Mouse (Mus musculus) stomach, embryonic 14.5 days (tissue): ENCODE data around the gene Rgcc. TPM values are rescaled to one million over a fixed set of nuclear protein-coding genes. Genes with fewer than 3 reads are reported as not detected.
A peak's percentile ranks its signal among the peaks of the same experiment; 100 is the strongest.

Experiments
- ATAC-seq: fragments of 200-750 bp; cut with Nextera tagmentation; 2 replicates; pipeline ENCODE4 v1.8.0; 2017; ENCODE audit warnings: low read depth, moderate TSS enrichment; ENCODE audit not compliant: insufficient number of reproducible peaks, insufficient read depth, low FRiP score
- H3K27ac ChIP-seq: fragments of 300-500 bp; sonication (generic); 2 replicates; pipeline ENCODE4 v1.5.1; 2014; ENCODE audit warnings: mild to moderate bottlenecking, low read length, moderate library complexity, mixed read lengths
- H3K27me3 ChIP-seq: fragments of 300-500 bp; sonication (generic); 2 replicates; pipeline ENCODE4 v1.6.1; 2014; ENCODE audit warnings: low read length, control low read depth, mixed read lengths; ENCODE audit not compliant: control insufficient read depth, insufficient read depth
- H3K36me3 ChIP-seq: fragments of 300-500 bp; sonication (generic); 2 replicates; pipeline ENCODE4 v1.6.1; 2014; ENCODE audit warnings: mild to moderate bottlenecking, control low read depth, low read length, moderate library complexity, mixed read lengths; ENCODE audit not compliant: control insufficient read depth, insufficient read depth
- H3K4me1 ChIP-seq: fragments of 300-500 bp; sonication (generic); 2 replicates; pipeline ENCODE4 v1.6.1; 2014; ENCODE audit warnings: low read length, control low read depth, mixed read lengths; ENCODE audit not compliant: control insufficient read depth, insufficient read depth
- H3K4me2 ChIP-seq: fragments of 300-500 bp; sonication (generic); replicated peaks from 2 replicates; pipeline ENCODE4 v1.6.1; 2014; ENCODE audit warnings: low read depth, low read length, control low read depth
- H3K4me3 ChIP-seq: fragments of 300-500 bp; sonication (generic); 2 replicates; pipeline ENCODE4 v1.5.1; 2014; ENCODE audit warnings: low read depth, low read length, control low read depth
- H3K9ac ChIP-seq: fragments of 300-500 bp; sonication (generic); replicated peaks from 2 replicates; pipeline ENCODE4 v1.6.1; 2014; ENCODE audit warnings: low read depth, mild to moderate bottlenecking, control low read depth, low read length, moderate library complexity, mixed read lengths
- H3K9me3 ChIP-seq: fragments of 300-500 bp; sonication (generic); 2 replicates; pipeline ENCODE4 v1.6.1; 2016; ENCODE audit warnings: low read depth, low read length, control low read depth; ENCODE audit not compliant: control insufficient read depth
- WGBS: fragments of 180-500 bp; shearing (Covaris S2); extraction: QIAGEN DNeasy Blood & Tissue Kit; methylation state at CpG from one replicate; pipeline ENCODE4 v1.1.7; 2014; 5-methylcytosine and 5-hydroxymethylcytosine counted together
- polyA plus RNA-seq: library from polyadenylated mRNA; unstranded; fragments of >200 nt; fragmentation: Nextera tagmentation; extraction: Ambion mirVana; gene quantifications from 2 replicates; pipeline ENCODE4 v1.2.1, GENCODE M21; 2014

Gene Rgcc
- polyA plus RNA-seq, 1 experiment from 2014 or later, result 49.8 TPM

DNA sequence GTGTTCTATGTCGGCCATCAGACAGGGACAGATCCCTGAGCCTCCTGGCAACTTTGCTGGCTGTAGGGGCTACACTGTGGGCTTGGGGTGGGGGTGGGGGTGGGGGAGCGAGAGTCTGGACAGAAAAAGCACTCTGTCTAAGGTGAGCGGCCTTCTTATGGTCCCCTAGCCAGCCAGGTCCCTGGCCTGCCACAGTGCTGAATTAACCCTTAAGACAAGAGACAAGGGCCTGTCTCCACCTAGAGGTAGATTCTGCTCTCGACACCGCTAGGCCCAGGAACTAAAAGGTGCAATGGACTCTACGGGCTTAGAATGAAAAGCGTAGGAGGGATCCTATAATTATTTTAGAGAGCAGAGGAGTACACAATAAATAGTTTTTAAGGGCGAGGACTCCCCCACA is 19.7 kb upstream of the Rgcc start:
- H3K27me3 ChIP-seq, result no peaks in the 10 kb centered on the region
- 23% methylated on average over 8 of the region's 8 CpGs for WGBS
- H3K9ac ChIP-seq, result no peak overlapping the region
- no peak overlapping the region for H3K4me2 ChIP-seq
- H3K9me3 ChIP-seq, result no peaks in the 10 kb centered on the region
- H3K4me3 ChIP-seq, result no peak overlapping the region
- ATAC-seq, result peak; percentile 14; the same call in 1 of the 2 replicates
- no peaks in the 10 kb centered on the region for H3K36me3 ChIP-seq
- no peaks in the 10 kb centered on the region for H3K4me1 ChIP-seq
- H3K27ac ChIP-seq, result no peak overlapping the region

DNA sequence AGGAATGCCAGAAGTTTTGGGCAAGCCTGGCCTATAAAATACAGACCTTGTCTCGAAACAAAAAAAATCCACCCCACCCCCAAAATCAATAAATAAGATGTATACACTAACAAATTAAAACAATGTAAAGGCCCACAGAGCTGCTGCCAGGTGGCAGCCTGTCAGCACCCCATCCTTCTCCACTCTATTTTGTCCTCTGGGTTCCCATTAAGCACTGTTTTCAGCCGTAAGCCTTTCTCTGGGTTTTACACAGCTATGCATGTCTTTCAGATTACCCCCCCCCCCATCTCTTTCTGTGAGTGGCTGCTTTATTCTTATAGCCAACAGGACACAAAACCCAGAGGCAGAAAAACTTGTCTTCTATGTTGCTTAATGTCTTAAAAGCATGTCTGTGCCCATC is 16.2 kb upstream of the Rgcc start:
- 69% methylated on average over 2 of the region's 2 CpGs for WGBS
- Histone ChIP-seq H3K4me2 (no peak overlapping the region), H3K9ac (no peak overlapping the region), H3K27ac (no peak overlapping the region), H3K4me3 (no peak overlapping the region), H3K9me3 (no peaks in the 10 kb centered on the region), H3K36me3 (no peaks in the 10 kb centered on the region), H3K4me1 (no peaks in the 10 kb centered on the region), H3K27me3 (no peaks in the 10 kb centered on the region)
- ATAC-seq, result no peak

GRCm38 (mm10) chr14:79315877-79316276 is 14.4 kb upstream of the Rgcc start:
- Histone ChIP-seq H3K4me3 (no peak overlapping the region), H3K9ac (no peak overlapping the region), H3K36me3 (no peaks in the 10 kb centered on the region), H3K9me3 (no peaks in the 10 kb centered on the region), H3K4me2 (no peak overlapping the region), H3K27me3 (no peaks in the 10 kb centered on the region), H3K4me1 (no peaks in the 10 kb centered on the region), H3K27ac (no peak overlapping the region)
- ATAC-seq, result no peak
- 56% methylated on average over 7 of the region's 7 CpGs for WGBS

GRCm38 (mm10) chr14:79314245-79315010 is 13.0 kb upstream of the Rgcc start:
- Histone ChIP-seq H3K9me3 (no peaks in the 10 kb centered on the region), H3K27ac (no peak overlapping the region), H3K36me3 (no peaks in the 10 kb centered on the region), H3K9ac (no peak overlapping the region), H3K4me1 (no peaks in the 10 kb centered on the region), H3K27me3 (no peaks in the 10 kb centered on the region), H3K4me2 (no peak overlapping the region), H3K4me3 (no peak overlapping the region)
- no peak for ATAC-seq
- WGBS, result 85% methylated on average over 12 of the region's 12 CpGs

DNA sequence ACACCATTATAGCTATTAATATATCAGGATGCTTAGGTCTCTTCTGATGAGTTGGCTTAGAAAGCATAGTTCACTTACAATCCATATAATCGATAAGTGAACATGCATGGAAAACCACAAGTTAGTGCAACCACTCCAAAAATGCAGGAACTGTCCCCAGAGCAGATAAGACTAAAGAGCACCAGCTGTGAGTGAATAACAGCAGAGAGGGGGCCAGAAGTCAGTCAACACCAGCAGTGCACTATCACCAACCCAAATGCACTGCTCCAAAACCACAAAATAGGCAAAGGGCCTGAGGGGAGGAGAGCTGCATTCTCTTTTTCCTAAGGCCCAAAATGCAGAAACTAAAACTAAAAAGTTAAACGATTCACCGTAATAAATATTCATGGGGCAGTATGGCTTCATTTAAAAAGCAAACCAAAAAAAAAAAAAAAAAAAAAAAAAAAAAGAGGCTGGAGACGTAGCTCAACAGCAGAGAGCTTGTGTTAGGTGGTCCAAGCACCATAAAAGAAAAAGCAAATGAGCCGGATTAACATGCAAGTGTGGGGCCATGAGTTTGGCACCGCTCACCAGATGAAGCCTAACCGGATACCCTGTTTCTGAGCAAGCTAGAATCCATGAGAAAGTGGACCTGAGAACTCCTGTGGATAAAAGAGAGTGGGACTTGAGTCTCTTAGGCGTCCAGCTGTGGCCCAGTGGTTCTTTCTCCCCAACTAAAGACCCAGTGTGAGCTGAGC is 12.2 kb upstream of the Rgcc start:
- Histone ChIP-seq H3K9ac (no peak overlapping the region), H3K4me3 (no peak overlapping the region), H3K36me3 (no peaks in the 10 kb centered on the region), H3K27ac (no peak overlapping the region), H3K9me3 (no peaks in the 10 kb centered on the region), H3K27me3 (no peaks in the 10 kb centered on the region), H3K4me1 (no peaks in the 10 kb centered on the region), H3K4me2 (no peak overlapping the region)
- no peak for ATAC-seq
- WGBS, result 84% methylated on average over 8 of the region's 8 CpGs

- Histone ChIP-seq H3K4me3 (no peak overlapping the region), H3K27ac (no peak overlapping the region), H3K4me1 (no peaks in the 10 kb centered on the region), H3K36me3 (no peaks in the 10 kb centered on the region), H3K9me3 (no peaks in the 10 kb centered on the region), H3K27me3 (no peaks in the 10 kb centered on the region), H3K4me2 (no peak overlapping the region), H3K9ac (no peak overlapping the region)
- 81% methylated on average over 4 of the region's 4 CpGs for WGBS
- ATAC-seq, result no peak
Measured at GRCm38 (mm10) chr14:79312719-79313118, 11.3 kb upstream of the Rgcc start.

DNA sequence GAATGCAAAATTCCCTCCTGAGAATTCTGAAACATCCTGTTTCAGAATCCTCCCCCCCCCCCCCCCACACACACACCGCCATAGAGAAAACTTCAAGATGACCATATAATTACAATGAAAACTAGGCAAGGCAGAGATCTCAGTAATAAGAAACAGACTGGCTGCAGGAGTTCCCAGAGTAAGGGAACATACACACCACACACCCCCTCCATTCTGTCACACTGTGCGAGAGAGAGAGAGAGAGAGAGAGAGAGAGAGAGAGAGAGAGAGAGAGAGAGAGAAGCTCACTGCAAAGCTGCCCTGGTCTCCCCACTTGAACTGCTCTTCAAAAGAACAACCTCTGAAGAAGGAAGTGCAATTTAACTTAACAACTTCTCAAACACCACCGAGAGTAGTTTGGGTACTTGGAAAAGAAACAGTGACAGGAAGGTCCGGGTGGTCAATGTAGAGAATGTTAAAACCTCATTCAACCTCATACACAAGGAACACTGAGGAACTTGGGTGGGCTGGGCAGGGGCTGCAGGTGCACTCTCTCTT is 10.5 kb upstream of the Rgcc start:
- 61% methylated on average over 4 of the region's 4 CpGs for WGBS
- H3K4me1 ChIP-seq, result no peaks in the 10 kb centered on the region
- no peaks in the 10 kb centered on the region for H3K9me3 ChIP-seq
- no peaks in the 10 kb centered on the region for H3K27me3 ChIP-seq
- H3K9ac ChIP-seq, result no peak overlapping the region
- no peak overlapping the region for H3K4me2 ChIP-seq
- H3K27ac ChIP-seq, result no peak overlapping the region
- no peak overlapping the region for H3K4me3 ChIP-seq
- no peaks in the 10 kb centered on the region for H3K36me3 ChIP-seq
- ATAC-seq, result no peak

- H3K9ac ChIP-seq, result no peak overlapping the region
- no peak overlapping the region for H3K27ac ChIP-seq
- no peaks in the 10 kb centered on the region for H3K36me3 ChIP-seq
- no peaks in the 10 kb centered on the region for H3K4me1 ChIP-seq
- no peak for ATAC-seq
- H3K4me2 ChIP-seq, result no peak overlapping the region
- 44% methylated on average over 4 of the region's 4 CpGs for WGBS
- no peaks in the 10 kb centered on the region for H3K27me3 ChIP-seq
- H3K9me3 ChIP-seq, result no peaks in the 10 kb centered on the region
- H3K4me3 ChIP-seq, result no peak overlapping the region
Measured at GRCm38 (mm10) chr14:79309115-79309514, 7.7 kb upstream of the Rgcc start.
